Mouse (Mus musculus) CD8-positive naive resting alpha-beta T cell, adult 57 days (primary cell): ENCODE measurements around the gene Psmb1. TPM values are rescaled to one million over a fixed set of nuclear protein-coding genes. Genes with fewer than 3 reads are reported as not detected.

Experiments used
- total RNA-seq: library from RNA; stranded (reverse); gene quantifications from one replicate; pipeline ENCODE4 v1.2.4, GENCODE M21; 2023

The Psmb1 gene
- total RNA-seq = 120 TPM

DNA sequence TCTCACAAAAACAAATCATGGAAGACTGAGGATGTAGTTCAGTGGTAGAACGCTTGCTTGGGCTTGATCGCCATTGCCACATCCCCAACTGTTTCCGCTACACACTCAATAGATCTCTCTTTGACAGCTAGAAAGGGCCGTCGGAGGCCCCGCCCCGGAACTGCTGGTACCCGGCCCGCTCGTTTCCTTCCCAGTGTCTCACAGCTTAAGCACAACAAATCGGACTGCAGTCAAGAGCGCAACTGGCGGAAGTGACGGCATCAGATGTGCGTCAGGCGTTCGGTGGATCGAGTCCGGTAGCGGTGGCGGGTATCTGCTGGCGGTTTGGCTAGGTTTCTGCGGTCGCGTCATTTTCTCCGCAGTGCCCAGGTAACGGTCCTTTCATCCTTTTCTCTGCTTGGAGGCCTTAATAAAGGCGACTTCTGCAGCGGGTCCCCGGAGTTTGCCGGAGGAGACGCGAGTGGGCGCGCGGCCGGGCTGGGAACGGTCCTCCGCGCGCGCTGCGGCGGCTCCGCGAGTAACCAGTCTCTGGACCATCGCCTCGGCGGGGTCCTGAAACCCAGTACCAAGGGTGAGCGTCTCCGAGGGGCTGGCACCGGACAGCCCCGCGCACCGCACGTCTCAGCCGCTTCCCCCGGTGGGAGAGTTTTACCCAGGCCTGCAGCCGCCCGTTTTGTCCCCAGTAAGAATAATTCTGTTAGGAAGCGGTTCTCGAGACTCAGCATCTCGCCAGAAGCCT is at the start of gene Psmb1, which contains the start of gene Tbp:
TSS of gene Psmb1 (minus strand) at position 96 of the 739 bp plus-strand sequence.
TSS of gene Tbp (plus strand) at position 233 of the 739 bp plus-strand sequence.

GRCm38 (mm10) chr17:15526986-15527810 is 27.6 kb upstream of the Psmb1 start, which contains the start of gene Pdcd2:
TSS of gene Pdcd2 (minus strand) at chr17:15527301.

Other genes with a start within 250 kb of the Psmb1 start
- gene Dll1, start 122.9 kb downstream of the Psmb1 start, total RNA-seq = 0.95 TPM
- 35.3 TPM for gene Fam120b, start 103.5 kb downstream of the Psmb1 start, total RNA-seq
- 47.5 TPM for gene Tbp, start 137 bp upstream of the Psmb1 start, total RNA-seq
- 53.7 TPM for gene Pdcd2, start 27.6 kb upstream of the Psmb1 start, total RNA-seq
- gene Prdm9, start 64.6 kb upstream of the Psmb1 start, total RNA-seq = 17.9 TPM
- 111 TPM for gene Chd1, start 205.2 kb upstream of the Psmb1 start, total RNA-seq